ENCODE assay signal across 36 mouse cellular contexts in the genomic region with DNA sequence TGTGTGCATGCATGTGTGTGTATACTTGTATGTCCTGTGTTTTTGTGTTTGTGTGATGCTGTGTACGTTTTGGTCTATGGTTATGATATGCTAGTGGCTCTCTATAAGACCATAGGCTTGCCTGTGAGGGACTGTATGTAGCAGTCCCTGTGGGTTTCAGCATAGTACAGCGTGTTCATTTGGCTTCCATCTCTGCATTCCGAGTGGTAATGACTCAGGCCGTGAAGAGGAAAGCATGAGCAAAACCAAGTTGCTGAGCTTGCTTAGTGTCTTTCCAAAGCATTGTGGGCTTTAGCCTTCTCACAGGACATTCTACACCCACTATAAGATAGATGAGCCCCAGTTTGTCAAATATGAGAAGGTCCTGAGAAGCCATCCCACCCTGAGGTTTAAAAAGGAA. TPM values are rescaled to one million over a fixed set of nuclear protein-coding genes. Genes with fewer than 3 reads are reported as not detected.
DNase-seq lines count a peak whose midpoint lies in the region; ATAC-seq and TF ChIP-seq lines count a peak whose summit lies in the region.
"Had no signal": no experiment of that assay in that cellular context is flagged by ENCODE, and none has a peak within 500 bp of the region (broad histone marks: within the 10 kb centered on the region; RNA-seq: fewer than 3 reads in every experiment).

No protein-coding gene starts in this region.

- intact Hi-C loops in gastrocnemius, adult 2 months (cut with DNase I) = no loop called here
- intact Hi-C loops in heart, postnatal 25 days (cut with DNase I) = no loop called here

- 77% methylated on average over 4 of the region's 4 CpGs for WGBS in lung, postnatal 0 days

- TF ChIP-seq CTCF in gastrocnemius, adult 2 months (IDR thresholded peaks at IDR 0.05) = no peak
- no peak for TF ChIP-seq CTCF in embryonic fibroblast, embryonic 13.5 days (IDR thresholded peaks at IDR 0.05; ENCODE audit: borderline replicate concordance, insufficient read depth, low read length)
- no peak for TF ChIP-seq CTCF in lung, postnatal 0 days (IDR thresholded peaks at IDR 0.05)

- H3K27ac ChIP-seq in gastrocnemius, adult 2 months = 0 out of 2 replicates have a peak overlapping the region, but pooled peaks have one; percentile 13
- peak overlapping the region; percentile 60 for H3K27ac ChIP-seq in embryonic fibroblast, embryonic 13.5 days (ENCODE audit: insufficient read depth, low read length)
- no peak overlapping the region for H3K27ac ChIP-seq in lung, postnatal 0 days (ENCODE audit: low read length)
- H3K27ac ChIP-seq: embryonic facial prominence, embryonic 10.5 days; embryonic facial prominence, embryonic 13.5 days; forebrain, embryonic 12.5 days; forebrain, embryonic 15.5 days; hindbrain, embryonic 14.5 days; hindbrain, postnatal 0 days had no signal

- no peak for TF ChIP-seq EP300 in lung, postnatal 0 days (IDR thresholded peaks at IDR 0.05)

- no peaks in the 10 kb centered on the region for H3K9me3 ChIP-seq in lung, postnatal 0 days (ENCODE audit: low read length)
- H3K9me3 ChIP-seq: embryonic facial prominence, embryonic 13.5 days; forebrain, embryonic 12.5 days; forebrain, embryonic 15.5 days had no signal

- no peaks in the 10 kb centered on the region for H3K36me3 ChIP-seq in lung, postnatal 0 days (ENCODE audit: insufficient read depth, low read length)
- H3K36me3 ChIP-seq: embryonic facial prominence, embryonic 10.5 days; embryonic facial prominence, embryonic 13.5 days; forebrain, embryonic 12.5 days; forebrain, embryonic 15.5 days had no signal

- no peaks in the 10 kb centered on the region for H3K27me3 ChIP-seq in lung, postnatal 0 days (replicated peaks; ENCODE audit: insufficient read depth, low read length)
- H3K27me3 ChIP-seq: embryonic facial prominence, embryonic 13.5 days; forebrain, embryonic 12.5 days; forebrain, embryonic 15.5 days had no signal

- TF ChIP-seq POLR2A in embryonic fibroblast, embryonic 13.5 days (IDR thresholded peaks at IDR 0.05; ENCODE audit: low read depth, low read length) = no peak

- H3K9ac ChIP-seq in lung, postnatal 0 days (replicated peaks; ENCODE audit: low read depth) = no peak overlapping the region
- H3K9ac ChIP-seq: embryonic facial prominence, embryonic 13.5 days; forebrain, embryonic 12.5 days; forebrain, embryonic 15.5 days; hindbrain, embryonic 14.5 days had no signal

- H3K4me1 ChIP-seq in embryonic fibroblast, embryonic 13.5 days (ENCODE audit: control insufficient read depth, insufficient read depth, low read length) = peaks cover 5% of the 10 kb centered on the region; the same call in 1 of the 2 replicates
- no peaks in the 10 kb centered on the region for H3K4me1 ChIP-seq in lung, postnatal 0 days (ENCODE audit: insufficient read depth, low read depth, low read length)
- H3K4me1 ChIP-seq: embryonic facial prominence, embryonic 10.5 days; embryonic facial prominence, embryonic 13.5 days; forebrain, embryonic 12.5 days; forebrain, embryonic 15.5 days had no signal

- H3K4me3 ChIP-seq in gastrocnemius, adult 2 months = no peak overlapping the region
- H3K4me3 ChIP-seq in embryonic fibroblast, embryonic 13.5 days (ENCODE audit: insufficient read depth, low read length) = no peak overlapping the region
- H3K4me3 ChIP-seq in lung, postnatal 0 days (ENCODE audit: low read depth, low read length) = no peak overlapping the region
- H3K4me3 ChIP-seq: embryonic facial prominence, embryonic 10.5 days; embryonic facial prominence, embryonic 13.5 days; forebrain, embryonic 12.5 days; forebrain, embryonic 15.5 days had no signal

- no peak for DNase-seq in gastrocnemius, adult 2 months
- DNase-seq in gastrocnemius, adult 8-10 months (ENCODE audit: low spot score in 2 of 2) = no peak
- DNase-seq in heart, adult 8-10 months (ENCODE audit: low spot score) = peak; percentile 11
- DNase-seq in heart, postnatal 25 days (ENCODE audit: low spot score) = no peak
- DNase-seq in 3134 (ENCODE audit: extremely low read depth, insufficient read length, low spot score) = peak; percentile 36
- DNase-seq in lung, postnatal 25 days (ENCODE audit: low spot score) = no peak
- DNase-seq in lung, postnatal 0 days (ENCODE audit: low spot score) = no peak
- DNase-seq: adrenal gland, adult 8-10 months; adrenal gland, postnatal 25 days; cerebellum, adult 11-12 months; cerebellum, adult 8-10 months; cerebellum, postnatal 10 days; cerebellum, postnatal 36 days; embryo, embryonic 11 days; gastrocnemius, postnatal 36 days; heart, postnatal 36 days; kidney, adult 18-20 months had no signal

- no peak for ATAC-seq in lung, postnatal 0 days
- ATAC-seq: activated CD4-positive, CD25-positive, alpha-beta regulatory T cell, adult 4 months; CD4-positive, CD25-positive, alpha-beta regulatory T cell, adult 4 months; forebrain, embryonic 15.5 days; hindbrain, postnatal 0 days; inflammation-experienced regulatory T-cells, adult 6 months; intestine, embryonic 16.5 days had no signal

- no peak overlapping the region for H3K4me2 ChIP-seq in lung, postnatal 0 days (replicated peaks; ENCODE audit: low read depth, low read length)
- H3K4me2 ChIP-seq: embryonic facial prominence, embryonic 13.5 days; forebrain, embryonic 12.5 days; forebrain, embryonic 15.5 days; heart, embryonic 11.5 days; hindbrain, embryonic 14.5 days had no signal

RNA-seq across cellular contexts. Expression of a gene that starts 39.1 kb away (rescaled TPM):
- not detected for total RNA-seq in gastrocnemius, adult 2 months (2021)
- not detected for total RNA-seq in gastrocnemius, adult 8-10 months (2022)
- total RNA-seq in heart, adult 8-10 months (2022) = not detected
- total RNA-seq in heart, postnatal 25 days (2021) = not detected
- polyA plus RNA-seq in embryonic fibroblast, embryonic 13.5 days (2011; ENCODE audit: insufficient read length, low read depth, missing spikeins) = 0.43 TPM in 1 of 2 replicates, not detected in the other
- 0.10 and 0.36 TPM in 2 replicates for polyA plus RNA-seq in lung, postnatal 0 days (2015; fragmentation: Nextera tagmentation; extraction: Ambion mirVana)
- total RNA-seq: gastrocnemius, postnatal 36 days; heart, postnatal 36 days; hindbrain, postnatal 0 days had no signal
- polyA plus RNA-seq: brain, embryonic 14.5 days; C2C12; CD4-positive, CD25-positive, alpha-beta regulatory T cell, adult 4 months; embryonic facial prominence, embryonic 10.5 days; embryonic facial prominence, embryonic 13.5 days; forebrain, embryonic 12.5 days; forebrain, embryonic 15.5 days; heart, embryonic 11.5 days; heart, embryonic 14.5 days; heart, postnatal 0 days; hindbrain, embryonic 11.5 days; hindbrain, embryonic 14.5 days; inflammation-experienced regulatory T-cells, adult 6 months; intestine, embryonic 16.5 days had no signal

RNA-seq across cellular contexts. Expression of a gene that starts 39.3 kb away (rescaled TPM):
- total RNA-seq in gastrocnemius, adult 2 months (2021) = 100 to 1,000 TPM; 102 to 120 TPM
- total RNA-seq in gastrocnemius, adult 8-10 months (2022) = 100 to 1,000 TPM; 113 to 158 (median 136) TPM
- 1 to 10 TPM; 2.0 to 4.4 (median 2.5) TPM for total RNA-seq in heart, adult 8-10 months (2022)
- total RNA-seq in heart, postnatal 25 days (2021) = under 1 TPM; 0.45 to 0.70 TPM
- polyA plus RNA-seq in embryonic fibroblast, embryonic 13.5 days (2011; ENCODE audit: insufficient read length, low read depth, missing spikeins) = not detected in 2 replicates
- polyA plus RNA-seq in lung, postnatal 0 days (2015; fragmentation: Nextera tagmentation; extraction: Ambion mirVana) = not detected in 2 replicates
- total RNA-seq: adrenal gland, postnatal 25 days; granulocyte monocyte progenitor cell, adult 5-6 weeks; hindbrain, postnatal 0 days; MEL had no signal
- polyA plus RNA-seq: activated CD4-positive, CD25-positive, alpha-beta regulatory T cell, adult 4 months; CD4-positive, CD25-positive, alpha-beta regulatory T cell, adult 4 months; hindbrain, embryonic 14.5 days; inflammation-experienced regulatory T-cells, adult 6 months had no signal

Comparison
In these comparisons a context has a peak if more than half of its experiments do, and no peak if none do; other contexts are left out.
1. DNase-seq: peak in heart, adult 8-10 months (single experiment) and 3134 (single experiment); none in gastrocnemius, adult 2 months (single experiment), gastrocnemius, adult 8-10 months (0 of 2), heart, postnatal 25 days (single experiment), lung, postnatal 25 days (single experiment) and lung, postnatal 0 days (single experiment).
2. RNA of a gene that starts 39.3 kb away (total RNA-seq): 113 to 158 TPM in gastrocnemius, adult 8-10 months and 102 to 120 TPM in gastrocnemius, adult 2 months; 2.0 to 4.4 TPM in heart, adult 8-10 months and 0.45 to 0.70 TPM in heart, postnatal 25 days; every median in the first group is over 10 times any median in the second.